Mouse (Mus musculus): ENCODE measurements at regions not wholly inside any gene's neighbourhood (a gene's known extent, or its start where the extent isn't known, plus 50 kb on each side); places are given as distances from the start of the nearest gene placed in this dataset.

DNA sequence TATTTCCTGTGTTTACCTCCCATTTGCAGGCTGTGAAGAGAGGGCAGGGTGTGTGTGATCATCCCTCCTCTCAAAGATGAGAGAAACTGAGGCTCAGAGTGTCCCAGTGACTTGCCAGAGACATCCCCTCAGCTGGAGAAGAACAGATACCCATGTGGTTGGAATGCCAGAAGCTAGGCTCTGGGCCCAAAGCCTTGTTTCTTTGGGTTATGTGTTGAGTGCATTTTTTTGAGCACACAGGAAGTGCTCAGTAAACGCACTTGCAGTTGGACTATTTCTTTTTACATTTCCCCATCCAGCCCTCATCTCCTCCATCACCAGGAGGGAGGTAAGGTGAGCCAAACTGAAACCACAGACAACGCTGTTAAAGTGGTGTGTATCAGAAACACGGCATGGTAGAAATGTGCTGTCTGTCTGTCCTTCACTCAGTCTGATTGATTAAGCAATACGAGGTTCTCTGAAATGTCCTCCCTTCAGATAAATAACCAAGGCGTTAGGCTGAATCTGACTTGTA lies 341.8 kb upstream of the 3110018I06Rik start:
- H3K9ac ChIP-seq = no peak overlapping the region
- ATAC-seq (ENCODE audit: low read depth) = no peak
- no peaks in the 10 kb centered on the region for H3K36me3 ChIP-seq
- 84% methylated on average over 5 of the region's 5 CpGs for WGBS
- H3K27me3 ChIP-seq = no peaks in the 10 kb centered on the region
- H3K4me1 ChIP-seq (replicated peaks) = no peaks in the 10 kb centered on the region
- H3K27ac ChIP-seq (replicated peaks) = no peak overlapping the region
- H3K4me2 ChIP-seq = no peak overlapping the region
- H3K4me3 ChIP-seq = no peak overlapping the region
- no peaks in the 10 kb centered on the region for H3K9me3 ChIP-seq

DNA sequence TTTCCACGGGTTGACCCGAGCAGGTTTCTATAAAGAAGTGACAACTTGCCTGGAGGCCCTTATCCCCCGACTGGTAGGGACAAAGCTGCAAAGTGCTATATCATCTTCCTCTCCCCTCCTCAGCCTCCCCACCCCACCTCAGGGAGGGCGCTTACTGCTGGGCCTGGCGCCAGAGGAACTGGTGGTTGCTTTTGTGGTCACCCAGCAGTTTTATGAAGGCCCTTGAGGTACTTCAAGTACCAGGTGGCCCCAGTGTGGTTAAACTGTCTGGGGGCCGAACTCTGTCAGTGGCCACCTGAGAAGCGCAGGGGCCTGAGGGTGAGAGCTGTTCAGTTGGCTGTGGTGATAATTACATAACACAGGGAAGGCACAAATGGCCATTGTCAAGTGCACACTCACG lies 340.0 kb upstream of the 3110018I06Rik start:
- H3K4me1 ChIP-seq (replicated peaks) = no peaks in the 10 kb centered on the region
- 70% methylated on average over 8 of the region's 8 CpGs for WGBS
- no peak for ATAC-seq (ENCODE audit: low read depth)

DNA sequence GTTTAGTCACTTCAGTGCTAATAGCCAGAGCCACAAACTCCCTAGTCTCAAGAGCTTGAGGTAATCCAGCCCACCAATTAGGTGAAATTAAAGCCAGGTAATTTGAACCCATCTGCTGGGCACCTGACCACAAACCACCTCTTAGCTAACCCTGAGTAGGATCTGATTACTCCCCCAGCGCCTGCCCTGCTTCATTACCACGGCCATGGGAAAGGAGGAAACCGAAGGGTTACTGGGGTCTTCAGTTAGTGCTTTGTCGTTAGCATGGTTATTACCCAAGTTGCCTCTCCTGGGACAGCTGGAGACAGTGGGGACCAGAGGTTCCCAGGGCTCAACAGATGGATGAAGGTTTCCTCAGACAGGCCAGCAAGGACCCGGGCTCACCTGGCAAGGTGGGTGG lies 337.3 kb upstream of the 3110018I06Rik start:
- H3K4me3 ChIP-seq = no peak overlapping the region

More for the DNA sequence above, 340.0 kb upstream of the 3110018I06Rik start:
- Histone ChIP-seq H3K36me3 (no peaks in the 10 kb centered on the region), H3K4me3 (no peak overlapping the region), H3K4me2 (no peak overlapping the region), H3K27me3 (no peaks in the 10 kb centered on the region), H3K9me3 (no peaks in the 10 kb centered on the region), H3K27ac (replicated peaks) (no peak overlapping the region), H3K9ac (no peak overlapping the region)

DNA sequence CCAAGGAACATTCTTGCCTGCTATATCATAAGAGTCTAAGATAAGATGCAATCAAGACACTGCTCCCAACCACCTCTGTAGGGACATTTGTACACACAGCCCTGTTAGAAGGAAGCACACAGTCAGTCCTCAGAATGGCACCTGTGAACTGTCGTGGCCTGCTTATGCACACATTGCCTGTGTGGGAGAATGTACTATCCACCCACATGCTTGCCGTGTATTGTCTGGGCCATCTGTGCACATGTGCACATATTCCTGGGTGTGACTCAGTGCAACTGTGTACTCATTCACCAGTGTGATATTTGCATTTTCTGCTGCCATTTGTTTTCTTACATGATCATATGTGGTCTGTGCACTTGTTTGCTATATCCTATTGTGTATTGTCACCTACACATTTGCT lies 333.8 kb upstream of the 3110018I06Rik start:
- no peak overlapping the region for H3K4me3 ChIP-seq
- WGBS = 92% methylated on average over 2 of the region's 2 CpGs
- H3K9ac ChIP-seq = no peak overlapping the region
- H3K27ac ChIP-seq (replicated peaks) = no peak overlapping the region
- H3K9me3 ChIP-seq = no peaks in the 10 kb centered on the region
- no peaks in the 10 kb centered on the region for H3K36me3 ChIP-seq
- H3K27me3 ChIP-seq = no peaks in the 10 kb centered on the region
- H3K4me1 ChIP-seq (replicated peaks) = peaks cover 1% of the 10 kb centered on the region; the same call in 1 of the 2 replicates
- no peak overlapping the region for H3K4me2 ChIP-seq
- ATAC-seq (ENCODE audit: low read depth) = no peak

More for the DNA sequence above, 337.3 kb upstream of the 3110018I06Rik start:
- Histone ChIP-seq H3K27me3 (no peaks in the 10 kb centered on the region), H3K4me1 (replicated peaks) (no peaks in the 10 kb centered on the region), H3K9me3 (no peaks in the 10 kb centered on the region), H3K27ac (replicated peaks) (no peak overlapping the region), H3K9ac (no peak overlapping the region), H3K4me2 (no peak overlapping the region), H3K36me3 (no peaks in the 10 kb centered on the region)
- no peak for ATAC-seq (ENCODE audit: low read depth)
- 70% methylated on average over 5 of the region's 5 CpGs for whole genome bisulfite sequencing

DNA sequence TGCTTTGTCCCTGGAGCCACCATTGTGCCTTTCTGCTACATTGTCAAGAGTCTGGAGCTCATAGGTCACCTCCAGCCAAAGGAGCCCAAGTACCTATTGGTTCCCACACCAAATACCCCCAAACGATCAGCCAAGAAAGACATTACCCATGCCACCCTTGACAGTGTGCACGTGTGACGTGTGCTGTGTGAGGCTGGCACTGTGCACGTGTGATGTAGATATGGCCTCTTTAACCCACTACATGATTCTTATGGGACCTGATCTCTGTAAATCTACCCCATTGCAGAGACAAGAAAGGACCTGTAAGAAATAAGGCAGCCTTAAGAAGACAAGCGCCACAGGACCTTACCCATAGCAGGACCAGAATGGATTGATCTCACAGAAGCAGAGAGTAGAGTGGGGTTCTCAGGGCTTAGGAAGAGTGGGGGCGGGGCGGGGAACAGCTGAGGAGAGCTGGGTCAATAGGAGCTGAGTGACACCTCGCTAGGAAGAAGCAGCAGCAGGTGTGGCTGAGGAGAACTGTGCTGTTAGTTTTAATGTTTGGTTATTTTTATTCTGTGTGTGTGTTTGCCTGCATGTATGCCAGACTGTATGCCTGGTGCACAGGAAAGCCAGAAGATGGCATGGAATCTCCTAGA lies 331.5 kb upstream of the 3110018I06Rik start:
- Histone ChIP-seq H3K27me3 (no peaks in the 10 kb centered on the region), H3K9me3 (no peaks in the 10 kb centered on the region), H3K4me3 (no peak overlapping the region), H3K36me3 (no peaks in the 10 kb centered on the region), H3K9ac (no peak overlapping the region), H3K4me1 (replicated peaks) (peaks cover 18% of the 10 kb centered on the region), H3K4me2 (no peak overlapping the region), H3K27ac (replicated peaks) (no peak overlapping the region)
- ATAC-seq (ENCODE audit: low read depth) = no peak
- 78% methylated on average over 8 of the region's 8 CpGs for WGBS

DNA sequence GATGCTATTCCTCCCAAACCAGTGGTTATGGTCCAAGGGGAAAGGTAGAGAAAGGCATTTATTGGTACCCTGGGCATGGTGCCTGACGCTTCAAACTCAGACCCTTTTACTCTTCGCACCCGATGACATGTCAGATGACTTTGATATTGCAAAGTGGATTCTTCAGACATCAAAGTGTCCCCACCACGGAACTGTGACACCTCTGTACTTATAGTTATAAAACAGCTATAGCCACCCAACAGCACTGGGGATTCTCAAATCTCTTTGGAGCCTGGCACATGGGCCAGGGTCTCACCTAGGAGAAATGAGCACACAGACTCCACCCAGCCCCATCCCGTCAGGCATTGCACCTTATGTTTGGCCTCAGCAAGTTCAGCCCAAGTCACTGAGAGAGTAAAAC lies 329.3 kb upstream of the 3110018I06Rik start:
- 77% methylated on average over 5 of the region's 5 CpGs for WGBS
- Histone ChIP-seq H3K36me3 (no peaks in the 10 kb centered on the region), H3K9me3 (no peaks in the 10 kb centered on the region), H3K4me2 (no peak overlapping the region), H3K4me3 (no peak overlapping the region), H3K27me3 (no peaks in the 10 kb centered on the region), H3K27ac (replicated peaks) (no peak overlapping the region), H3K9ac (no peak overlapping the region), H3K4me1 (replicated peaks) (peaks cover 18% of the 10 kb centered on the region)
- ATAC-seq (ENCODE audit: low read depth) = no peak

DNA sequence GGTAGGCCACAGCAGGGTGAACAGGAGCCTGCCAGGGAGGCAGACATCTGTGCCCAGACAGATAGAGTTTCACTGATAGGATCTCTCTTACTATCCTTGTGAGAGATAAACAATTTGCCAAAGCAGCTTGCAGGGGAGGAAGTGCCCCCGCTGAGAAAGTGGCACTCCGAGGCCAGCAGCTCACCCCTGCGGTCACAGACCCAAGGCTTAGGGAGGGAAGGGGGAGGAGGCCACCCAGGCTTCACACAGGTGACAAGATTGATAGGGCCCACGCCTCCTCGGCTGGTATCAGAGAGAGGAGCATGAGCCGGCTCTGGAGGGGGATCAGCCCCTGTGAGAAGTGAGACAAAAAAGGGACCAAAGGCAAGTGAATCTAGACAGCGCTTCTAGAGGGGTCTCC lies 328.3 kb upstream of the 3110018I06Rik start:
- 5% methylated on average over 7 of the region's 7 CpGs for WGBS
- H3K4me3 ChIP-seq = no peak overlapping the region

DNA sequence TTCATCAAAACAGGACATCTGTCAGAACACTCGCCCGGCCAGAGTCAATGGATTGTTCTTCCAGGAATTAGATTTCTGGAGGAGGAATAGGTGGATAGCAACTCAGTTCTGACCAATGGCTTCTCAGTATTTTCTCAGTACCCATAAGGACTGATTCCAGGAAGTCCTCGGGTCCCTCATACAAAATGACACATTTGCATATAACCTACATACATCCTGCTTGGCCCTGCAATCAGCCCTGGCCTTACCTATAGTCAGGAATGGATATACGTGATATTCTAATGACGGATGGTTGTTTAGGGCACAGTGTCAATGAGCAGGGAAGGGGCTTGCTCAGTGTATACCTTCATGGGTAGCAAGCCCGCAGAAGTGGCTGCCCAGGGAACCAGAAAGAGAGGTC lies 327.8 kb upstream of the 3110018I06Rik start:
- WGBS = 30% methylated on average over 6 of the region's 6 CpGs
- no peaks in the 10 kb centered on the region for H3K27me3 ChIP-seq
- no peak overlapping the region for H3K4me2 ChIP-seq
- no peak overlapping the region for H3K9ac ChIP-seq
- no peak overlapping the region for H3K4me3 ChIP-seq
- peaks cover 18% of the 10 kb centered on the region for H3K4me1 ChIP-seq (replicated peaks)
- H3K36me3 ChIP-seq = no peaks in the 10 kb centered on the region
- no peak for ATAC-seq (ENCODE audit: low read depth)
- H3K27ac ChIP-seq (replicated peaks) = no peak overlapping the region
- H3K9me3 ChIP-seq = no peaks in the 10 kb centered on the region

More for the DNA sequence above, 328.3 kb upstream of the 3110018I06Rik start:
- Histone ChIP-seq H3K9me3 (no peaks in the 10 kb centered on the region), H3K4me2 (no peak overlapping the region), H3K9ac (no peak overlapping the region), H3K36me3 (no peaks in the 10 kb centered on the region), H3K27ac (replicated peaks) (no peak overlapping the region), H3K4me1 (replicated peaks) (peaks cover 18% of the 10 kb centered on the region), H3K27me3 (no peaks in the 10 kb centered on the region)
- ATAC-seq (ENCODE audit: low read depth) = no peak

DNA sequence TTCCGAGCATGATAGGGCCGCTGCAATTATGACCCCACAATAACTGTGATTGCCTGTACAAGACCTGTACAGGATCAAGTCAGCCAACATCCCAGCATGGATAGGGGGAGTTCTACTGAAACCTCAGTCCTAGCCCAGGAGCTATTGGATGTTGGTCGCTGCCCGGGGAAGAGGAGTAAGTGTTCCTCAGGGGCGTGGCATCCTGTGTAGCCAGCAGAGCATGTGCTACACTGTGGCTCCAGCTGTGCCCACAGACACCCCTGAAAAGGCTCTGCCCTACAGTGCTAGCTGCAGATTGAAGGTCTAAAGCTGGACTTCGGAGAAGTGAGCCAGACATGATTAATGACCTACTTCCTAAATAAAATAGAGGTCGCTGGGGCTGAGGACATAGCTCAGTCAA lies 317.5 kb upstream of the 3110018I06Rik start:
- Histone ChIP-seq H3K9me3 (no peaks in the 10 kb centered on the region), H3K4me3 (no peak overlapping the region), H3K9ac (no peak overlapping the region), H3K4me1 (replicated peaks) (no peaks in the 10 kb centered on the region; the same call in 1 of the 2 replicates), H3K36me3 (no peaks in the 10 kb centered on the region), H3K4me2 (no peak overlapping the region), H3K27ac (replicated peaks) (no peak overlapping the region), H3K27me3 (no peaks in the 10 kb centered on the region)
- WGBS = 68% methylated on average over 7 of the region's 7 CpGs
- no peak for ATAC-seq (ENCODE audit: low read depth)

DNA sequence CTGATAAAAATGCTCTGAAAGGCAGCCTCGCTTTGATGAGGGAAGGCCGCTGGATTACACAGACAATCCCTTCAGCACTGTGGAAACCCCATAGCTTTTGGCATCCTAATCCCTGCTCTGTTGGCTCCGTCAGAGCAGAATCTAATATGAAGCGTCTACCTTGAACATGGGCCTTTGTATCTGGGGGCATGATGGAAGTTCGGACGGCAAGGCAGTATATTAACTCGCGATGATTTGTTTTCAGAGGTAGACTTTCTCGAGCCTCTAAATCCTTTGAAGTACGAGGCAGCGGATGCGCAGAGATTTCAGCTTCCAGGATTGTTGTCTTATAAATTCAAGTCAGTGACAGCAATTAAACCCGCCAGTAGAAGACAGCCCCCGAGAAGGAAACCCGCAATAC lies 316.8 kb upstream of the 3110018I06Rik start:
- 73% methylated on average over 15 of the region's 15 CpGs for WGBS
- H3K9me3 ChIP-seq = no peaks in the 10 kb centered on the region
- 0 out of 2 replicates have a peak overlapping the region, but pooled peaks have one; percentile 33 for H3K27ac ChIP-seq (replicated peaks)
- H3K36me3 ChIP-seq = no peaks in the 10 kb centered on the region
- no peak overlapping the region for H3K9ac ChIP-seq
- no peak overlapping the region for H3K4me3 ChIP-seq
- H3K27me3 ChIP-seq = no peaks in the 10 kb centered on the region
- no peak for ATAC-seq (ENCODE audit: low read depth)
- no peaks in the 10 kb centered on the region; the same call in 1 of the 2 replicates for H3K4me1 ChIP-seq (replicated peaks)
- no peak overlapping the region for H3K4me2 ChIP-seq

DNA sequence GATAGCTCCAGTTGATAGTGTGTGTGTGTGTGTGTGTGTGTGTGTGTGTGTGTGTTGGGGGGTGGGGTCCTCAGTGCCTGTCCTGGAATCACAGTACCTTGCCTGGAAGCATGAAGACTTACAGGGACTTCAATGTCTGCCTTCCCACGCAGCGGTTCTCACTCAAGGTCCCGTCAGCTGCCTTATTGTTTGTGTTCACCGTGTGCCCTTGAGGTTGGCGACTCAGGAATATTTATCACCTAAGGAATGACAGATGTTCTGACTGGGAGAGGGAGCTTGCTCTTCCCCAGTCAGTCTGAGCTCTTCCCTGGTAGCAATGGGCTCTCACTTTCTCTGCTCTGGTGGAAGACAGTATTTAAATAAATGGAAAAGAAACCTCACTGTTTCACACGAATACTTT lies 309.8 kb upstream of the 3110018I06Rik start:
- ATAC-seq (ENCODE audit: low read depth) = no peak

DNA sequence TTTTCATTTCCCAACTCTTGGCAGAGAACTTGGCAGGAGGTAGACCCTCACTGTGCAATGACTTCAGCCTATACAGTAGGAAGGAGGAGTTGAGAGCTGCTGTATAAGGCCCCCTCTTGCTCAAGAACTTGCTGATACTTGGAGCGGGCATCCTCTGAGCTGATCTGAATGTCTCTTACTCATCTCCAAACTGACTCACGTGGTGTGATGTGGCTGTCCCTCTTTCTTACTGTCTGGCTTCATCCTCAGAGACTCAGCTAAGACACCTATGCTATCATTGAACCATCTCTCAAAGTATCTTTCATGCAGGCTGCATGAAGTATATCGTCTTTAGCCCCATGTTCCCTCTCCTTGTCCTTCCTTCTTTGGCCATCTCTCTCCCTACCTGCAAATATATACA lies 307.9 kb upstream of the 3110018I06Rik start:
- Histone ChIP-seq H3K4me3 (no peak overlapping the region), H3K36me3 (no peaks in the 10 kb centered on the region), H3K4me1 (replicated peaks) (peaks cover 35% of the 10 kb centered on the region), H3K9ac (no peak overlapping the region), H3K9me3 (no peaks in the 10 kb centered on the region), H3K27ac (replicated peaks) (no peak overlapping the region), H3K4me2 (no peak overlapping the region), H3K27me3 (no peaks in the 10 kb centered on the region)
- WGBS = 91% methylated on average over 3 of the region's 3 CpGs
- ATAC-seq (ENCODE audit: low read depth) = no peak

More for the DNA sequence above, 309.8 kb upstream of the 3110018I06Rik start:
- Histone ChIP-seq H3K4me1 (replicated peaks) (peaks cover 17% of the 10 kb centered on the region), H3K4me3 (no peak overlapping the region), H3K27ac (replicated peaks) (no peak overlapping the region), H3K36me3 (no peaks in the 10 kb centered on the region), H3K9ac (no peak overlapping the region), H3K4me2 (no peak overlapping the region), H3K27me3 (no peaks in the 10 kb centered on the region), H3K9me3 (no peaks in the 10 kb centered on the region)
- 48% methylated on average over 6 of the region's 6 CpGs for WGBS

DNA sequence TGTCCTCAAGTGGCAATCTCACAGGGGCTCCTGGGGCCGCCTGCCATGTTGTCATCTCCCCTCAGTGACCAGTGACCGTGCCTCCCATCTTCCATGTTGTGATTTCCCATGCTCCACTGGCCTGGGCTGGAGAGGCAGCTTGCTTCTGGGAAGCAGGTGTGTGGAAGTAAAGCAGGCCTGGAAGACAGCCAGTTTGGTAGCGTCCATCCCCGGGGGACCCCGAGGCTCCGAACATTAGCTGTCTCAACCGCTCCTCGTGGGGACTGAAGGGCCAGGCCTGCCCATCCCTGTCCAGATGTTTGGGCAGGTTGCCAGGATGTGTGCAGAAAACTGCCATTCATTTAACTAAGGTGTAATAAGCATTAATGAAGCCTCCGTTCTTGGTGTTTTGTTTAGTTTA lies 307.1 kb upstream of the 3110018I06Rik start:
- Histone ChIP-seq H3K9me3 (no peaks in the 10 kb centered on the region), H3K27me3 (no peaks in the 10 kb centered on the region), H3K4me2 (no peak overlapping the region), H3K4me1 (replicated peaks) (peaks cover 39% of the 10 kb centered on the region), H3K9ac (no peak overlapping the region), H3K27ac (replicated peaks) (no peak overlapping the region), H3K36me3 (no peaks in the 10 kb centered on the region), H3K4me3 (no peak overlapping the region)
- 63% methylated on average over 9 of the region's 9 CpGs for WGBS
- no peak for ATAC-seq (ENCODE audit: low read depth)
